Mouse (Mus musculus): ENCODE measurements around the gene Rnf212.
"Not testable (repeated sequence)": the region's sequence is repeated elsewhere in the genome, so short reads cannot be mapped to it uniquely, and the experiment has no call there.

The Rnf212 gene

GRCm38 (mm10) chr5:108774630-108775306, at the start of gene Rnf212:
Rnf212 (minus strand) TSS chr5:108774982.
- no peak for DNase-seq (ENCODE audit: low read depth, low spot score)

GRCm38 (mm10) chr5:108823276-108823675, 48.5 kb upstream of the Rnf212 start:
- DNase-seq (ENCODE audit: low read depth, low spot score) = no peak

- not testable (repeated sequence) for DNase-seq (ENCODE audit: low read depth, low spot score)
Measured at GRCm38 (mm10) chr5:108808750-108809149, 34.0 kb upstream of the Rnf212 start, which contains the start of gene Vmn2r8. Vmn2r8 (minus strand) TSS chr5:108808850.

GRCm38 (mm10) chr5:108803646-108804045, 28.9 kb upstream of the Rnf212 start:
- DNase-seq (ENCODE audit: low read depth, low spot score) = no peak

GRCm38 (mm10) chr5:108795263-108795662, 20.5 kb upstream of the Rnf212 start, which contains the start of gene Tmed11:
Tmed11 (minus strand) TSS chr5:108795363.
- not testable (repeated sequence) for DNase-seq (ENCODE audit: low read depth, low spot score)

GRCm38 (mm10) chr5:108790385-108790784, 15.6 kb upstream of the Rnf212 start:
- not testable (repeated sequence) for DNase-seq (ENCODE audit: low read depth, low spot score)

GRCm38 (mm10) chr5:108760002-108760401, 14.8 kb downstream of the Rnf212 start:
- DNase-seq (ENCODE audit: low read depth, low spot score) = no peak

- no peak for DNase-seq (ENCODE audit: low read depth, low spot score)
Measured at GRCm38 (mm10) chr5:108758396-108758795, 16.4 kb downstream of the Rnf212 start.

GRCm38 (mm10) chr5:108751258-108751657, 23.5 kb downstream of the Rnf212 start:
- DNase-seq (ENCODE audit: low read depth, low spot score) = not testable (repeated sequence)

- no peak for DNase-seq (ENCODE audit: low read depth, low spot score)
Measured at GRCm38 (mm10) chr5:108750328-108751210, 24.2 kb downstream of the Rnf212 start.

- DNase-seq (ENCODE audit: low read depth, low spot score) = no peak
Measured at GRCm38 (mm10) chr5:108744629-108745028, 30.2 kb downstream of the Rnf212 start.

- DNase-seq (ENCODE audit: low read depth, low spot score) = no peak
Measured at GRCm38 (mm10) chr5:108743856-108744255, 30.9 kb downstream of the Rnf212 start.

- no peak for DNase-seq (ENCODE audit: low read depth, low spot score)
Measured at GRCm38 (mm10) chr5:108742596-108742995, 32.2 kb downstream of the Rnf212 start.

- no peak for DNase-seq (ENCODE audit: low read depth, low spot score)
Measured at GRCm38 (mm10) chr5:108741844-108742243, 32.9 kb downstream of the Rnf212 start.

GRCm38 (mm10) chr5:108727425-108727824, 47.4 kb downstream of the Rnf212 start:
- no peak for DNase-seq (ENCODE audit: low read depth, low spot score)

GRCm38 (mm10) chr5:108726557-108727248, 48.1 kb downstream of the Rnf212 start:
- peak; percentile 27 for DNase-seq (ENCODE audit: low read depth, low spot score)

GRCm38 (mm10) chr5:108724006-108724405, 50.8 kb downstream of the Rnf212 start:
- DNase-seq (ENCODE audit: low read depth, low spot score) = no peak

- no peak for DNase-seq (ENCODE audit: low read depth, low spot score)
Measured at GRCm38 (mm10) chr5:108719761-108720160, 55.0 kb downstream of the Rnf212 start.

- DNase-seq (ENCODE audit: low read depth, low spot score) = no peak
Measured at GRCm38 (mm10) chr5:108718051-108718450, 56.7 kb downstream of the Rnf212 start.

- DNase-seq (ENCODE audit: low read depth, low spot score) = no peak
Measured at GRCm38 (mm10) chr5:108715974-108716373, 58.8 kb downstream of the Rnf212 start.

- DNase-seq (ENCODE audit: low read depth, low spot score) = no peak
Measured at GRCm38 (mm10) chr5:108714149-108714548, 60.6 kb downstream of the Rnf212 start.

GRCm38 (mm10) chr5:108713691-108714090, 61.1 kb downstream of the Rnf212 start:
- DNase-seq (ENCODE audit: low read depth, low spot score) = no peak

Data from CD4-positive helper T cell, adult 2 months (primary cell).